Mouse (Mus musculus): Measurements from ENCODE around the gene Ugt1a7c. TPM values are rescaled to one million over a fixed set of nuclear protein-coding genes. Genes with fewer than 3 reads are reported as not detected.

The Ugt1a7c gene
- polyA plus RNA-seq, 1 experiment from 2014 or later = 1.2 TPM

DNA sequence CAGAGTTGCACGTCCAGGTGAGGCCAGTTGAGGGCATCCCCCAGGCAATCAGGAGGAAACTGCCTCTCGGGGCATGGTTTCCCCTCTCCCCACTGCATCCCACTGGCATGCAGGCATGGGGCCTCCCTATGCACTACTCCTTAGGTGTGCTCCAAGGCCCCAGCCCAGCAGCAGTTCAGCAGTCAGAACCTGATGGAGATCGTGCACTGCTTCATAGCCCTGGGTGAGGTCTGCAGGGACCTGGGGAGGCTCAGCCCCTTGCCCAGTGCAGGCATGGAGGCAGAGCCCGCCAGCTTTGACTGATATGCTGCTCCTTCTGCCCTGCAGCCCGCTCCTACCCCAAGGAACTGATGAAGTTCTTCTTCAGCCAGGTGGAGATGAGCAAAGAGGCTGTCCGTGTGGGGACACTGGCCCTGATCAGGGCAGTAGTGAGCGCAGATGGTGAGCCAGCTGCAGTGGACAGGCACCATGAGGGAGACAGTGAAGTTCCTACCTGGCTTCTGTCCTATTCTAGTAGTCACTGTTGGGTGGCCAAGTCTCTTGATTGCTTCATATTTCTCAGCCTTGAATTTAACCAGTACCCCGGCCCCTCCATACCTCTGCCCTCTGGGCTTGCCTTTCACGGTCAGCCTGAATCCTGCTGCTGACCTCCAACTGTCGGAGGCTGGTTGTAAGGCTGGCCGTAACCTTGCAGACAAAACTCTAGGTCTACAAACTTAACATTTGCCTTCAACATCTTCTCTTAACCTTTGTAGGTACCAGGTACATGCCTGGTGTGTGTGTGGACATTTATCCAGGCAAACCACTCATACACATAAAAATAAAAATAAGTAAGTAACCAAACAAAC lies 140.4 kb downstream of the Ugt1a7c start:
- Histone ChIP-seq H3K36me3 (ENCODE audit: control insufficient read depth, insufficient read depth) (no peaks in the 10 kb centered on the region), H3K9me3 (ENCODE audit: control insufficient read depth, low read length) (peaks cover 92% of the 10 kb centered on the region), H3K4me2 (ENCODE audit: low read length) (no peak overlapping the region), H3K27me3 (replicated peaks; ENCODE audit: control insufficient read depth, insufficient read depth, low read length) (no peaks in the 10 kb centered on the region), H3K4me3 (replicated peaks; ENCODE audit: low read length) (no peak overlapping the region), H3K27ac (ENCODE audit: low read length) (no peak overlapping the region), H3K9ac (replicated peaks; ENCODE audit: low read depth, low read length) (no peak overlapping the region), H3K4me1 (replicated peaks; ENCODE audit: control insufficient read depth, insufficient read depth, low read length) (no peaks in the 10 kb centered on the region)
- WGBS = 62% methylated on average over 11 of the region's 11 CpGs
- no peak for ATAC-seq

GRCm38 (mm10) chr1:88235894-88236415 lies 141.1 kb downstream of the Ugt1a7c start:
- no peak for ATAC-seq
- Histone ChIP-seq H3K9ac (replicated peaks; ENCODE audit: low read depth, low read length) (no peak overlapping the region), H3K36me3 (ENCODE audit: control insufficient read depth, insufficient read depth) (no peaks in the 10 kb centered on the region), H3K4me2 (ENCODE audit: low read length) (no peak overlapping the region), H3K4me1 (replicated peaks; ENCODE audit: control insufficient read depth, insufficient read depth, low read length) (no peaks in the 10 kb centered on the region), H3K27me3 (replicated peaks; ENCODE audit: control insufficient read depth, insufficient read depth, low read length) (no peaks in the 10 kb centered on the region), H3K4me3 (replicated peaks; ENCODE audit: low read length) (no peak overlapping the region), H3K27ac (ENCODE audit: low read length) (no peak overlapping the region), H3K9me3 (ENCODE audit: control insufficient read depth, low read length) (peaks cover 93% of the 10 kb centered on the region)
- WGBS = 64% methylated on average over 4 of the region's 4 CpGs

DNA sequence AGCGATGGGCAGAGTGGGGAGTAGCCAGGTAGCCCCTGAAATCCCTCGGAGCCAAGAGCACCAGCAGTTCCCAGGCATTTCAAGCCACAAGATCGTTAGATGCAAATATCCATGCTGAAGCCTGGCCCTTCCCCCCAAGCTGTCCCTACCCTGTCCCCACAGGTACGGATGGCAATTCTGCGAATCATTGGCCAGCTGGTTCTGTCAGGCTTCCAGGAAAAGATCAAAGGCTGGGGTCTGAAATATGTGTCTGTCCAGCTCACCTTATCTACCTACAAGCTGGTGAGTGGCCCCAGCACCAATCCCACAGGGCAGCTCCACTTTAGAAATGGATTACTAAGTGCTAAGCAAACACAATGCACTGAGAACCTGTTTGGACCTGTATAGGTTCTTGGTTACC lies 142.4 kb downstream of the Ugt1a7c start:
- Histone ChIP-seq H3K4me1 (replicated peaks; ENCODE audit: control insufficient read depth, insufficient read depth, low read length) (no peaks in the 10 kb centered on the region), H3K9me3 (ENCODE audit: control insufficient read depth, low read length) (peaks cover 87% of the 10 kb centered on the region), H3K27me3 (replicated peaks; ENCODE audit: control insufficient read depth, insufficient read depth, low read length) (no peaks in the 10 kb centered on the region), H3K4me2 (ENCODE audit: low read length) (no peak overlapping the region), H3K9ac (replicated peaks; ENCODE audit: low read depth, low read length) (no peak overlapping the region), H3K36me3 (ENCODE audit: control insufficient read depth, insufficient read depth) (no peaks in the 10 kb centered on the region), H3K27ac (ENCODE audit: low read length) (no peak overlapping the region), H3K4me3 (replicated peaks; ENCODE audit: low read length) (no peak overlapping the region)
- 77% methylated on average over 5 of the region's 5 CpGs for WGBS
- ATAC-seq = no peak

DNA sequence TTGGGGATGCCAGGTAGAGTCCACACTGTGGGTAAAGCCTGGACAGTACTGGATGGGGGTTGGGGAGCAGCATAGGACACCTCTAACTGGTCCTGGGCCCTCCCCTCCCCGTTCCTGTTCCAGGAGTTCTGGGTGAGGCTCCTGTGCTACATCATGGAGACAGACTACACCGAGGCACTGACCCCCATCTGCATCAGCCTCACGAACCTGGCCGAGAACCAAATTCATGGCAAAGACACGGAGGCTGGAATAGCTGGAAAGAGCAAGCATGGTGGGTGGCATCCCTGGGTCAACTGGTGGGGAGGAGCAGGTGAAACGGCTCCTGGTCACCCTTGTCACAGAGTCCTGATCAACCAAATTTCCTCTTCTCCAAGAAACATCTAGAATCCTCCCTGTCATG lies 143.9 kb downstream of the Ugt1a7c start:
- ATAC-seq = no peak
- 80% methylated on average over 6 of the region's 6 CpGs for WGBS

GRCm38 (mm10) chr1:88240072-88240471 lies 145.2 kb downstream of the Ugt1a7c start:
- Histone ChIP-seq H3K4me1 (replicated peaks; ENCODE audit: control insufficient read depth, insufficient read depth, low read length) (no peaks in the 10 kb centered on the region), H3K4me3 (replicated peaks; ENCODE audit: low read length) (no peak overlapping the region), H3K27ac (ENCODE audit: low read length) (no peak overlapping the region), H3K27me3 (replicated peaks; ENCODE audit: control insufficient read depth, insufficient read depth, low read length) (no peaks in the 10 kb centered on the region), H3K9me3 (ENCODE audit: control insufficient read depth, low read length) (peaks cover 86% of the 10 kb centered on the region), H3K9ac (replicated peaks; ENCODE audit: low read depth, low read length) (no peak overlapping the region), H3K36me3 (ENCODE audit: control insufficient read depth, insufficient read depth) (no peaks in the 10 kb centered on the region), H3K4me2 (ENCODE audit: low read length) (no peak overlapping the region)
- WGBS = 78% methylated on average over 5 of the region's 5 CpGs
- ATAC-seq = no peak

More for the DNA sequence above, 143.9 kb downstream of the Ugt1a7c start:
- Histone ChIP-seq H3K4me2 (ENCODE audit: low read length) (no peak overlapping the region), H3K9me3 (ENCODE audit: control insufficient read depth, low read length) (peaks cover 85% of the 10 kb centered on the region), H3K4me1 (replicated peaks; ENCODE audit: control insufficient read depth, insufficient read depth, low read length) (no peaks in the 10 kb centered on the region), H3K27me3 (replicated peaks; ENCODE audit: control insufficient read depth, insufficient read depth, low read length) (no peaks in the 10 kb centered on the region), H3K4me3 (replicated peaks; ENCODE audit: low read length) (no peak overlapping the region), H3K9ac (replicated peaks; ENCODE audit: low read depth, low read length) (no peak overlapping the region), H3K36me3 (ENCODE audit: control insufficient read depth, insufficient read depth) (no peaks in the 10 kb centered on the region), H3K27ac (ENCODE audit: low read length) (no peak overlapping the region)

DNA sequence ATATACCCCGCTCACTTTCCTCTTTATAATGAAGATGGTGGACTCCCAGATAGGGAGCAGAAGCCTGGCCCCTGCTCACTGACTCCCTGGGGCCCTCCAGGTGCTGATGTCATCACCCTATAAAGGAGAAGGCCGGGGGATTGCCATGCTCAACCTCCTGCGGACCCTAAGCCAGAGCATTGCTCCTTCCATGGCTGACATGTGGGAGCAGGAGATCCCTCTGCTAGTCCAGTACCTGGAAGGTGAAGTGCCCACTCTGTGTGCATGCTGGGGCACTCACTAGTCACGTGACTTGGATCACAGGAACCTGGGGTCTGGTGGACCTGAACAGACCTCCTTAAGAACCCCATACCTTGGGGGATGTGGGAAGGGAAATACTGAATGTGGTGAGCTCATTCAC lies 145.7 kb downstream of the Ugt1a7c start:
- no peaks in the 10 kb centered on the region for H3K4me1 ChIP-seq (replicated peaks; ENCODE audit: control insufficient read depth, insufficient read depth, low read length)
- peaks cover 86% of the 10 kb centered on the region for H3K9me3 ChIP-seq (ENCODE audit: control insufficient read depth, low read length)
- WGBS = 71% methylated on average over 4 of the region's 4 CpGs
- no peak for ATAC-seq
- no peak overlapping the region for H3K4me3 ChIP-seq (replicated peaks; ENCODE audit: low read length)
- no peak overlapping the region for H3K9ac ChIP-seq (replicated peaks; ENCODE audit: low read depth, low read length)
- no peak overlapping the region for H3K27ac ChIP-seq (ENCODE audit: low read length)
- H3K27me3 ChIP-seq (replicated peaks; ENCODE audit: control insufficient read depth, insufficient read depth, low read length) = no peaks in the 10 kb centered on the region
- H3K4me2 ChIP-seq (ENCODE audit: low read length) = no peak overlapping the region
- no peaks in the 10 kb centered on the region for H3K36me3 ChIP-seq (ENCODE audit: control insufficient read depth, insufficient read depth)

DNA sequence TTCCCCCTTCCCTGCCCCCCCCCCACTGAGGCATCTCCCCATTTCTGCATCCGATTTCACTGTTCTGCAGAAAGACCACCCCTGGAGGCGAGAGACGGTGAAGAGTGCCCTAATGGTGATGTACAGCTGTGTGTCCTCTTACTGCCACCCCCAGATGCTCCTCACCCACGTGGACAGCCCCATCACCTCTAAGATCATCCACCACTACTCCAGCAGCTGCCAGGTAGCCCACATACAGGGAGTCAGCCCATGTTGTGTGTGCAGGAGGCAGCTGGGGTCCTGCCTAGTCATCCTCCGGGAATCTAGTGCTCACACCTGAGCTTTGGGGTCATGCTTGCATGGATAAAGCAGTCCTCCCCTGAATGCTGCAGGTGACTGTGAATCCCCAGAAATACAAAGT lies 149.0 kb downstream of the Ugt1a7c start:
- no peak overlapping the region for H3K27ac ChIP-seq (ENCODE audit: low read length)

DNA sequence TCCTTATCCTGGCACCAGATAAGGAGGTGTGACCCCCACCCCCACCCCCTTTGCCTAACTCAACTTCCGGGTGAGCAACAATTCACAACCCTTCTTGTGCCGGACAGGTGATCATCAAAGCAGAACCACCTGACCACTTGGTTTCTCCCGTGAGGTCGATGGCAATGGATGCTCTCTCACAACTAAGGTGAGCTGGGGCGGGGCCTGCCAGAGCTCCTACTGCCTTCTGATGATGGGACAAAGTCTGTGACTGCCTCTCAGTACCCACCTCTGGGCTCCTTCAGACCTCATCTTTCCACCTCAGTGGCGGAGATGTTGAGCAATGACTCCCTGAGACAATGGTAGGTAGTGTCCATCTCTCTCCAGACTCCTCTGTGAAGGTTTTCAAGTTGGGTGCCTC lies 151.0 kb downstream of the Ugt1a7c start:
- no peaks in the 10 kb centered on the region for H3K27me3 ChIP-seq (replicated peaks; ENCODE audit: control insufficient read depth, insufficient read depth, low read length)
- H3K4me1 ChIP-seq (replicated peaks; ENCODE audit: control insufficient read depth, insufficient read depth, low read length) = no peaks in the 10 kb centered on the region
- no peak overlapping the region for H3K4me3 ChIP-seq (replicated peaks; ENCODE audit: low read length)
- peaks cover 90% of the 10 kb centered on the region for H3K9me3 ChIP-seq (ENCODE audit: control insufficient read depth, low read length)
- no peak overlapping the region for H3K27ac ChIP-seq (ENCODE audit: low read length)
- no peak overlapping the region for H3K4me2 ChIP-seq (ENCODE audit: low read length)
- H3K36me3 ChIP-seq (ENCODE audit: control insufficient read depth, insufficient read depth) = no peaks in the 10 kb centered on the region
- no peak overlapping the region for H3K9ac ChIP-seq (replicated peaks; ENCODE audit: low read depth, low read length)
- ATAC-seq = no peak
- 77% methylated on average over 6 of the region's 6 CpGs for WGBS

More for the DNA sequence above, 149.0 kb downstream of the Ugt1a7c start:
- Histone ChIP-seq H3K9ac (replicated peaks; ENCODE audit: low read depth, low read length) (no peak overlapping the region), H3K27me3 (replicated peaks; ENCODE audit: control insufficient read depth, insufficient read depth, low read length) (no peaks in the 10 kb centered on the region), H3K9me3 (ENCODE audit: control insufficient read depth, low read length) (peaks cover 90% of the 10 kb centered on the region), H3K4me1 (replicated peaks; ENCODE audit: control insufficient read depth, insufficient read depth, low read length) (no peaks in the 10 kb centered on the region), H3K4me2 (ENCODE audit: low read length) (no peak overlapping the region), H3K4me3 (replicated peaks; ENCODE audit: low read length) (no peak overlapping the region), H3K36me3 (ENCODE audit: control insufficient read depth, insufficient read depth) (no peaks in the 10 kb centered on the region)
- no peak for ATAC-seq
- 67% methylated on average over 5 of the region's 5 CpGs for WGBS

- no peak overlapping the region for H3K9ac ChIP-seq (replicated peaks; ENCODE audit: low read depth, low read length)
- no peak for ATAC-seq
- no peak overlapping the region for H3K4me3 ChIP-seq (replicated peaks; ENCODE audit: low read length)
- H3K27ac ChIP-seq (ENCODE audit: low read length) = no peak overlapping the region
- H3K4me2 ChIP-seq (ENCODE audit: low read length) = no peak overlapping the region
- H3K27me3 ChIP-seq (replicated peaks; ENCODE audit: control insufficient read depth, insufficient read depth, low read length) = no peaks in the 10 kb centered on the region
- no peaks in the 10 kb centered on the region for H3K4me1 ChIP-seq (replicated peaks; ENCODE audit: control insufficient read depth, insufficient read depth, low read length)
- peaks cover 90% of the 10 kb centered on the region for H3K9me3 ChIP-seq (ENCODE audit: control insufficient read depth, low read length)
- 46% methylated on average over 6 of the region's 6 CpGs for WGBS
- H3K36me3 ChIP-seq (ENCODE audit: control insufficient read depth, insufficient read depth) = no peaks in the 10 kb centered on the region
These were observed 151.5 kb downstream of the Ugt1a7c start for GRCm38 (mm10) chr1:88246386-88246785.
